Mouse (Mus musculus) right cerebral cortex, adult 2 months (tissue): ENCODE measurements around the gene 4930407I10Rik.

Experiments used
- DNase-seq, 2 experiments: peaks; one replicate each; pipeline ENCODE4 v3.0.0; 2021 to 2022; ENCODE audit warnings: low spot score in 2 of 2

Gene 4930407I10Rik

GRCm38 (mm10) chr15:82052544-82052943, 6.4 kb upstream of the 4930407I10Rik start:
- DNase-seq: no peak

DNA sequence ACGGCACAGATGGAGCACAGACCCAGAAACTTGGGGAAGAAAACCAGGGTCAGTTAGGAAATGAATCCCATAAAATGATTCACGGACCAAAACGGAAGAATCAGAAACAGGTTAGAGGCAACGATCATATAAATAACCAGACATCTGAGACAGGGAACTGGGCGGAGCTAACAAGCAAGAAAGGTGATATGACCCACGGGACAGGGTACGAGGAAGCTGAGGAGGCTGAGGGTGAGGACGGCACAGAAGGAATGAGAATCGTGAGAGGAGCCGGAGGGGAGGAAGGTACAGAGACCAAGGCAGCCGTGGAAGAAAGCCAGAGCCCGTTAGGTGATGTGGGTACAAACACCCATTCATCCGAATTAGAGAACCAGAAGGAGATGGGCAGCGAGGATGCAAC, 5.0 kb downstream of the 4930407I10Rik start:
- DNase-seq: no peak

- peak; percentile 82 to 87 for DNase-seq
Measured at GRCm38 (mm10) chr15:82065511-82065910, 6.6 kb downstream of the 4930407I10Rik start.

GRCm38 (mm10) chr15:82069898-82070297, 10.9 kb downstream of the 4930407I10Rik start, which contains the start of gene Mei1:
Gene Mei1 (plus strand): TSS chr15:82069996.
- DNase-seq: no peak

GRCm38 (mm10) chr15:82071816-82072469, 13.0 kb downstream of the 4930407I10Rik start:
- DNase-seq: peak; percentile 36 to 46

DNA sequence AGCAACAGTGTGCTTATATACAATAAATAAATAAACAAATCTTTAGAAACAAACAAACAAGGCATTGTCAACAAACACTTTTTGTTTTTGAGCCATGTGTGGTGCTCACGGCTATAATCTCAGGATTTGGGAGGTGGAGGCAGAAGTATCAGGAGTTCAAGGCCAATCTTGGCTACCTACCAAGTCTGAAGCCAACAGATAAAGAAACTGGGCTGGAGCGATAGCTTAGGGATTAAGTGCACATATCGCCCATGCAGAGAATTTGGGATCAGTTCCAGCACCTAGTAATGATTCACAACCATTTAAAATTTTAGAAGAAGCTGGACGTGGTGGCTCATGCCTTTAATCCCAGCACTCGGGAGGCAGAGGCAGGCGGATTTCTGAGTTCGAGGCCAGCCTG, 14.5 kb downstream of the 4930407I10Rik start:
- no peak for DNase-seq

GRCm38 (mm10) chr15:82079883-82080282, 20.9 kb downstream of the 4930407I10Rik start:
- no peak for DNase-seq

GRCm38 (mm10) chr15:82081161-82081560, 22.2 kb downstream of the 4930407I10Rik start:
- peak; percentile 73 to 77 for DNase-seq

- peak; percentile 52 to 59 for DNase-seq
Measured at GRCm38 (mm10) chr15:82085606-82086005, 26.7 kb downstream of the 4930407I10Rik start.

- peak; percentile 45 to 50 for DNase-seq
Measured at GRCm38 (mm10) chr15:82086131-82086530, 27.2 kb downstream of the 4930407I10Rik start.

GRCm38 (mm10) chr15:82087266-82087665, 28.3 kb downstream of the 4930407I10Rik start:
- no peak for DNase-seq

GRCm38 (mm10) chr15:82091061-82091460, 32.1 kb downstream of the 4930407I10Rik start:
- no peak for DNase-seq

- peak; percentile 50 to 63 for DNase-seq
Measured at GRCm38 (mm10) chr15:82106953-82107555, 48.1 kb downstream of the 4930407I10Rik start.
